Mouse (Mus musculus) kidney, adult 11 months (tissue): ENCODE data around the gene Serbp1.
"Not testable (repeated sequence)": the region's sequence is repeated elsewhere in the genome, so short reads cannot be mapped to it uniquely, and the experiment has no call there.

Experiments used
- DNase-seq: peaks from one replicate; pipeline ENCODE4 v3.0.0; 2022

Gene Serbp1

GRCm38 (mm10) chr6:67237977-67238376 lies at the start of gene Serbp1:
Gene Serbp1, plus strand, starts transcription at chr6:67238176.
- DNase-seq = no peak

- DNase-seq = no peak
Measured at GRCm38 (mm10) chr6:67193591-67193990, 44.4 kb upstream of the Serbp1 start.

GRCm38 (mm10) chr6:67194606-67195005 lies 43.4 kb upstream of the Serbp1 start:
- DNase-seq = no peak

GRCm38 (mm10) chr6:67195148-67195611 lies 42.8 kb upstream of the Serbp1 start:
- no peak for DNase-seq

GRCm38 (mm10) chr6:67196821-67197220 lies 41.2 kb upstream of the Serbp1 start:
- DNase-seq = no peak

GRCm38 (mm10) chr6:67198085-67198484 lies 39.9 kb upstream of the Serbp1 start:
- DNase-seq = no peak

GRCm38 (mm10) chr6:67200715-67201322 lies 37.2 kb upstream of the Serbp1 start:
- no peak for DNase-seq

- DNase-seq = no peak
Measured at GRCm38 (mm10) chr6:67205081-67206037, 32.6 kb upstream of the Serbp1 start.

GRCm38 (mm10) chr6:67212362-67212761 lies 25.6 kb upstream of the Serbp1 start:
- DNase-seq = no peak

GRCm38 (mm10) chr6:67213429-67214098 lies 24.4 kb upstream of the Serbp1 start:
- no peak for DNase-seq

GRCm38 (mm10) chr6:67217402-67217801 lies 20.6 kb upstream of the Serbp1 start:
- DNase-seq = no peak

- DNase-seq = no peak
Measured at GRCm38 (mm10) chr6:67217846-67218245, 20.1 kb upstream of the Serbp1 start.

GRCm38 (mm10) chr6:67218566-67218965 lies 19.4 kb upstream of the Serbp1 start:
- DNase-seq = no peak

- not testable (repeated sequence) for DNase-seq
Measured at GRCm38 (mm10) chr6:67219931-67220330, 18.0 kb upstream of the Serbp1 start.

GRCm38 (mm10) chr6:67220731-67221130 lies 17.2 kb upstream of the Serbp1 start:
- DNase-seq = no peak

- no peak for DNase-seq
Measured at GRCm38 (mm10) chr6:67223082-67223481, 14.9 kb upstream of the Serbp1 start.

- no peak for DNase-seq
Measured at GRCm38 (mm10) chr6:67223499-67223898, 14.5 kb upstream of the Serbp1 start.

GRCm38 (mm10) chr6:67226286-67226685 lies 11.7 kb upstream of the Serbp1 start:
- DNase-seq = no peak

GRCm38 (mm10) chr6:67228459-67229107 lies 9.4 kb upstream of the Serbp1 start:
- DNase-seq = peak; percentile 4

- DNase-seq = no peak
Measured at GRCm38 (mm10) chr6:67229521-67229920, 8.5 kb upstream of the Serbp1 start.

- DNase-seq = no peak
Measured at GRCm38 (mm10) chr6:67229922-67230518, 8.0 kb upstream of the Serbp1 start.

GRCm38 (mm10) chr6:67230950-67231349 lies 7.0 kb upstream of the Serbp1 start:
- no peak for DNase-seq
